Mouse (Mus musculus): ENCODE measurements around the gene Rabepk. TPM values are rescaled to one million over a fixed set of nuclear protein-coding genes. Genes with fewer than 3 reads are reported as not detected.

Gene Rabepk
- polyA plus RNA-seq, 1 experiment from 2014 or later: 33.4 TPM

- H3K4me2 ChIP-seq (ENCODE audit: low read depth, low read length): peak within 1 kb of the TSS; percentile 67
- H3K27ac ChIP-seq (ENCODE audit: low read length): peak within 1 kb of the TSS; percentile 92
- 1% methylated on average over 14 of the region's 14 CpGs for WGBS
- H3K36me3 ChIP-seq (ENCODE audit: control insufficient read depth, insufficient read depth, low read length): no peaks in the 10 kb centered on the region
- H3K4me3 ChIP-seq (replicated peaks; ENCODE audit: low read length): peak within 1 kb of the TSS; percentile 87
- no peak for ATAC-seq (ENCODE audit: insufficient read depth, low FRiP score)
- H3K4me1 ChIP-seq (ENCODE audit: control insufficient read depth, insufficient read depth, low read length): peaks cover 13% of the 10 kb centered on the region
- no peaks in the 10 kb centered on the region for H3K9me3 ChIP-seq (replicated peaks; ENCODE audit: control insufficient read depth, low read length)
- H3K9ac ChIP-seq (ENCODE audit: low read length): peak within 1 kb of the TSS; percentile 97
- no peaks in the 10 kb centered on the region for H3K27me3 ChIP-seq (ENCODE audit: control insufficient read depth, insufficient read depth, low read length)
These were observed 45.0 kb downstream of the Rabepk start, which contains the start of gene Gapvd1 for GRCm38 (mm10) chr2:34754551-34755358. TSS of gene Gapvd1 (minus strand) at chr2:34755232.

DNA sequence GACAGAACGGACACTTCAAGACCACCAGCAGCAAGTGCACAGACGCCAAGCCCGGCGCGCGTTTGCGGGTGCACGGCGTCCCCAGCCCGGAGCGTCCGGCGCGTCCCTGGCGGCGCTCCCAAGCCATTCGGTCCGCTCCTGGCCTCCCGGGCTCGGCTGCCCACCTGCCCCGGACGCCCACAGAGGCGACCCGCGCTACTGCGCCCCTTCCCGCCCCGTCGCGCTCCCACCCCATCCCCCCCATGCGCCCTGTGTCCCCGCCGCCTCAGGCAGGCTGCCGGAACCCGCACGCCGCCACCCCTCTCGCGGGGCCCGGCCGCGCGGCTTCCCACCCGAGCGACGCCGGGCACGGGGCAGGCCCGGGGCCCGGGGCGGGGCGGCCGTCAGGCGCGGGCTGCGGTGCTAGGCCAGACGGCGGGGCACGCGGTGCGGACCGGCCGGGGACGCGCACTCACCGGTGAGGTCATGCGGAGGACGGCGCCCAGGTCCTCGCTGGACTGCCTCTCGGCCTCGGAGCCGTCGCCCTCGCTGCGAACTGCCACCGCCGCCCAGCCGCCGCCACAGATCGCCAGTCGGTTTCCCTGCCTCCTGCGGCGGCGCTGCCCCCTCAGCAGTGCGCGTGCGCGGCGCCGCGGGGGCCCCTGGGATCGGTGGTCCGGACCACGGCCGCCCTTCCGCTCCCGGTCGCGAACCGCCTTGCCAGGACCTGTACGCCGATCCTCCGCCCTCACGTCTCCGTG lies 45.7 kb downstream of the Rabepk start:
- H3K9me3 ChIP-seq (replicated peaks; ENCODE audit: control insufficient read depth, low read length): no peaks in the 10 kb centered on the region
- WGBS: under 1% methylated on average over 105 of the region's 106 CpGs
- peak overlapping the region; percentile 87 for H3K4me3 ChIP-seq (replicated peaks; ENCODE audit: low read length)
- no peaks in the 10 kb centered on the region for H3K36me3 ChIP-seq (ENCODE audit: control insufficient read depth, insufficient read depth, low read length)
- H3K9ac ChIP-seq (ENCODE audit: low read length): peak overlapping the region; percentile 97
- ATAC-seq (ENCODE audit: insufficient read depth, low FRiP score): peak; percentile 96
- peak overlapping the region; percentile 67 for H3K4me2 ChIP-seq (ENCODE audit: low read depth, low read length)
- peak overlapping the region; percentile 92 for H3K27ac ChIP-seq (ENCODE audit: low read length)
- no peaks in the 10 kb centered on the region for H3K27me3 ChIP-seq (ENCODE audit: control insufficient read depth, insufficient read depth, low read length)
- H3K4me1 ChIP-seq (ENCODE audit: control insufficient read depth, insufficient read depth, low read length): peaks cover 13% of the 10 kb centered on the region

DNA sequence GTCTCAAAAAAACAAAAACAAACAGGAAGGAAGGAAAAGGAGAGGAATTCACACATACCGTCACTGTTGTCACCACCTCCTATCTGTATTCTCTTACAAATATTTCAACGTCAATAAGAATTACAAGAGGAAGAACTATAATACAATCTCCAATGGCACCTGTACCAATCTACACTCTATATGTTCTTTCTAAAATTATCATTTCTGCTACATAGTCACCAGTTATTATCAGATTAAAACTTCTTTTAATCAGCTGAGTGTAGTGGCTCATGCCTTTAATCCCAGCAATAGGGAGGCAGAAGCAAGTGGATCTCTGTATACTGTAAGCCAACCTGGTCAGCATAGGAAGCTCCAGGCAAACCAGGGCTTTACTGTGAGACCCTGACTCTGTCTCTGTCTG lies 49.5 kb downstream of the Rabepk start:
- ATAC-seq (ENCODE audit: insufficient read depth, low FRiP score): no peak
- H3K36me3 ChIP-seq (ENCODE audit: control insufficient read depth, insufficient read depth, low read length): no peaks in the 10 kb centered on the region
- no peaks in the 10 kb centered on the region for H3K9me3 ChIP-seq (replicated peaks; ENCODE audit: control insufficient read depth, low read length)
- H3K4me2 ChIP-seq (ENCODE audit: low read depth, low read length): no peak overlapping the region
- peaks cover 13% of the 10 kb centered on the region for H3K4me1 ChIP-seq (ENCODE audit: control insufficient read depth, insufficient read depth, low read length)
- no peak overlapping the region for H3K27ac ChIP-seq (ENCODE audit: low read length)
- H3K4me3 ChIP-seq (replicated peaks; ENCODE audit: low read length): no peak overlapping the region
- H3K27me3 ChIP-seq (ENCODE audit: control insufficient read depth, insufficient read depth, low read length): no peaks in the 10 kb centered on the region
- no peak overlapping the region for H3K9ac ChIP-seq (ENCODE audit: low read length)
- 78% methylated on average over 2 of the region's 2 CpGs for WGBS

- H3K9ac ChIP-seq (ENCODE audit: low read length): no peak overlapping the region
- ATAC-seq (ENCODE audit: insufficient read depth, low FRiP score): no peak
- H3K27me3 ChIP-seq (ENCODE audit: control insufficient read depth, insufficient read depth, low read length): no peaks in the 10 kb centered on the region
- WGBS: 76% methylated on average over 4 of the region's 4 CpGs
- H3K9me3 ChIP-seq (replicated peaks; ENCODE audit: control insufficient read depth, low read length): no peaks in the 10 kb centered on the region
- peaks cover 10% of the 10 kb centered on the region for H3K4me1 ChIP-seq (ENCODE audit: control insufficient read depth, insufficient read depth, low read length)
- H3K36me3 ChIP-seq (ENCODE audit: control insufficient read depth, insufficient read depth, low read length): no peaks in the 10 kb centered on the region
- H3K27ac ChIP-seq (ENCODE audit: low read length): no peak overlapping the region
- no peak overlapping the region for H3K4me3 ChIP-seq (replicated peaks; ENCODE audit: low read length)
- no peak overlapping the region for H3K4me2 ChIP-seq (ENCODE audit: low read depth, low read length)
These were observed 51.2 kb downstream of the Rabepk start for GRCm38 (mm10) chr2:34748479-34748878.

DNA sequence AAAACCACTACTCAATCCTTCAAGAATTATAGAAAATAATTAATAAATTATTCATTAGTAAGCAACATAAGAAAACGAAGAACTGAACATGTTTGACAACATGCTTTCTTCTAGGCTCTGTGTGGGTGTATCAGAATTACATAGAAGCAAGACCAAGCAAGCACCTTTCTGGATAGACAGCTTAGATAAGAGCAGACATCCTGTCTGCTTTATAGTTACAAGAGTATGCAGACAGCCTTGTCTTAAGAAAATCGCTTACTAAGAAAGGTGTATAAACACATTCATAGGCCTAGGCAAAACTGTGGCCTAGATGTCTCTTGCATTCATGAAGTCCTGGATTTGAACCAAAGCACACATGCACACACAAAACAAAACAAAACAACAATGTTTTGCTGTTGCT lies 54.0 kb downstream of the Rabepk start:
- H3K36me3 ChIP-seq (ENCODE audit: control insufficient read depth, insufficient read depth, low read length): no peaks in the 10 kb centered on the region
- ATAC-seq (ENCODE audit: insufficient read depth, low FRiP score): no peak
- no peak overlapping the region for H3K4me2 ChIP-seq (ENCODE audit: low read depth, low read length)
- peaks cover 4% of the 10 kb centered on the region for H3K4me1 ChIP-seq (ENCODE audit: control insufficient read depth, insufficient read depth, low read length)
- no peak overlapping the region for H3K4me3 ChIP-seq (replicated peaks; ENCODE audit: low read length)
- no peak overlapping the region for H3K27ac ChIP-seq (ENCODE audit: low read length)
- H3K27me3 ChIP-seq (ENCODE audit: control insufficient read depth, insufficient read depth, low read length): no peaks in the 10 kb centered on the region
- H3K9me3 ChIP-seq (replicated peaks; ENCODE audit: control insufficient read depth, low read length): no peaks in the 10 kb centered on the region
- 83% methylated on average over 2 of the region's 2 CpGs for WGBS
- H3K9ac ChIP-seq (ENCODE audit: low read length): no peak overlapping the region

DNA sequence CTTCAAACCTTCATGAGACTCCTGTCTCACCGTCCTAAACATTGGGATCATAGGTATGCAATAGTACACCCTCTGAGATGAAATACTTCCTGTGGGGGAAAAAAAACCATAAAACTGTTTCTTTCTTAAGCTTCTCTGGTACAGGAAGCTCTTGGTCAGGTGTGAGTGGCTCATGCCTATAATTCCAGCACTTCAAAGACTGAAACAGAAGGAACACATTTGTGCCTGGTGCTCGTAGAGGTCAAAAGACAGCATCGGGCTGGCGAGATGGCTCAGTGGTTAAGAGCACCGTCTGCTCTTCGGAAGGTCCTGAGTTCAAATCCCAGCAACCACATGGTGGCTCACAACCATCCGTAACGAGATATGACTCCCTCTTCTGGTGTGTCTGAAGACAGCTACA lies 55.2 kb downstream of the Rabepk start:
- Histone ChIP-seq H3K9me3 (replicated peaks; ENCODE audit: control insufficient read depth, low read length) (no peaks in the 10 kb centered on the region), H3K4me3 (replicated peaks; ENCODE audit: low read length) (no peak overlapping the region), H3K27me3 (ENCODE audit: control insufficient read depth, insufficient read depth, low read length) (no peaks in the 10 kb centered on the region), H3K27ac (ENCODE audit: low read length) (no peak overlapping the region), H3K4me1 (ENCODE audit: control insufficient read depth, insufficient read depth, low read length) (peaks cover 4% of the 10 kb centered on the region), H3K4me2 (ENCODE audit: low read depth, low read length) (no peak overlapping the region), H3K36me3 (ENCODE audit: control insufficient read depth, insufficient read depth, low read length) (no peaks in the 10 kb centered on the region), H3K9ac (ENCODE audit: low read length) (no peak overlapping the region)
- 91% methylated on average over 8 of the region's 8 CpGs for WGBS
- ATAC-seq (ENCODE audit: insufficient read depth, low FRiP score): no peak

- WGBS: 91% methylated on average over 8 of the region's 8 CpGs
- no peaks in the 10 kb centered on the region for H3K9me3 ChIP-seq (replicated peaks; ENCODE audit: control insufficient read depth, low read length)
- no peaks in the 10 kb centered on the region for H3K27me3 ChIP-seq (ENCODE audit: control insufficient read depth, insufficient read depth, low read length)
- no peak for ATAC-seq (ENCODE audit: insufficient read depth, low FRiP score)
- peaks cover 4% of the 10 kb centered on the region for H3K4me1 ChIP-seq (ENCODE audit: control insufficient read depth, insufficient read depth, low read length)
- H3K4me3 ChIP-seq (replicated peaks; ENCODE audit: low read length): no peak overlapping the region
- no peak overlapping the region for H3K4me2 ChIP-seq (ENCODE audit: low read depth, low read length)
- H3K27ac ChIP-seq (ENCODE audit: low read length): no peak overlapping the region
- no peak overlapping the region for H3K9ac ChIP-seq (ENCODE audit: low read length)
- H3K36me3 ChIP-seq (ENCODE audit: control insufficient read depth, insufficient read depth, low read length): no peaks in the 10 kb centered on the region
These were observed 57.0 kb downstream of the Rabepk start for GRCm38 (mm10) chr2:34742675-34743074.

DNA sequence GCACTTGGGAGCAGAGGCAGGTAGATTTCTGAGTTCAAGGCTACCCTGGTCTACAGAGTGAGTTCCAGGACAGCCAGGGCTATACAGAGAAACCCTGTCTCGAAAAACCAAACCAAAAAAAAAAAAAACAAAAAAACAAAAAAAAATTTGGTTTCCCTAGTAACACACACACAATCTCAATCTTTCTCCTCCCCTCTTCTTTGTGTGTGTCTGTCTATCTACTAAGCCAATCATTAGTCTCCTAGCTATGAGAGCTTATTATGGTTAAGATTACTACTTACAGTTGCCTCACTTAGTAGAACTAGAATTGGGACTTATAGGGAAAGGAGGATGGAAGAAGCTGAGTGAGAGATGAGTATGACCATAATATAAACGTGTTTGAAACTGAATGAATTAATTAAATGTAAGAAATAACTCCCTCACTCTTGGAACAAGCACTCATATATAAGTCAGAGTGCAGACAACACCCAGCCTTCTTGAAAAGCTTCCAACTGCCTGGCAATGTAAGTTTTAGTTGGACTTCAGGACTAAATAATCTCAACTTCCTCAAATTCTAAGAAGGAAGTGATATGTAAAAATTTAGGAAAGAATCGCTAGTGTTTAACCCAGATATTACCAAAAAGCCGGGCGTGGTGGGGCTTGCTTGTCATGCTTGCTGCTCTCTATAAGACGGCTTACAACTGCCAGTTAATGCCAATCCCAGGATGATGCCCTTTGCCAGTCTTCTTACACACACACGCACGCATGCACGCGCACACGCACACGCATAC lies 58.1 kb downstream of the Rabepk start:
- H3K9me3 ChIP-seq (replicated peaks; ENCODE audit: control insufficient read depth, low read length): no peaks in the 10 kb centered on the region
- no peak overlapping the region for H3K27ac ChIP-seq (ENCODE audit: low read length)
- H3K9ac ChIP-seq (ENCODE audit: low read length): no peak overlapping the region
- no peak overlapping the region for H3K4me2 ChIP-seq (ENCODE audit: low read depth, low read length)
- H3K4me3 ChIP-seq (replicated peaks; ENCODE audit: low read length): no peak overlapping the region
- ATAC-seq (ENCODE audit: insufficient read depth, low FRiP score): no peak
- WGBS: 83% methylated on average over 12 of the region's 12 CpGs
- H3K36me3 ChIP-seq (ENCODE audit: control insufficient read depth, insufficient read depth, low read length): no peaks in the 10 kb centered on the region
- H3K27me3 ChIP-seq (ENCODE audit: control insufficient read depth, insufficient read depth, low read length): no peaks in the 10 kb centered on the region
- peaks cover 4% of the 10 kb centered on the region for H3K4me1 ChIP-seq (ENCODE audit: control insufficient read depth, insufficient read depth, low read length)

Data from stomach, embryonic 16.5 days (tissue).